Mouse (Mus musculus) Patski (cell line): ENCODE results near the gene Fam169b. TPM values are rescaled to one million over a fixed set of nuclear protein-coding genes. Genes with fewer than 3 reads are reported as not detected.

Experiments used
- ATAC-seq: fragments of 100-300 bp; one replicate; pipeline ENCODE4 v1.8.0; 2021
- CTCF ChIA-PET: fragments of 350-600 bp; sonication (Branson Sonifier 250); formaldehyde crosslinking; loops from one replicate; lab custom pipeline; 2022; ENCODE audit warnings: inconsistent platforms; lab: Charles Lee
- POLR2A ChIA-PET: fragments of 350-600 bp; sonication (Branson Sonifier 250); formaldehyde crosslinking; loops from one replicate; lab custom pipeline; 2022; ENCODE audit warnings: antibody characterized with exemption, inconsistent platforms; lab: Charles Lee
- DNase-seq: peaks from one replicate; pipeline ENCODE4 v3.0.0-alpha.2; 2011; ENCODE audit warnings: low read depth, low spot score
- H3K27me3 ChIP-seq: fragments of 371-371 bp; one replicate; pipeline ENCODE4 v1.5.1; 2021
- CTCF ChIP-seq: fragments of 100-300 bp; IDR thresholded peaks from one replicate; pipeline ENCODE4 v1.5.1; 2021
- in situ Hi-C: fragments of 300-500 bp; cut with MboI; formaldehyde crosslinking; loops from 3 replicates; pipeline ENCODE4 v1.11.1; 2018; ENCODE audit warnings: low pct_unique_long_range_greater_than_20kb, mixed read lengths
- polyA plus RNA-seq: library from polyadenylated mRNA; unstranded; gene quantifications from one replicate; pipeline ENCODE4 v1.2.3, GENCODE M21; 2021

Fam169b gene
- polyA plus RNA-seq, 1 experiment from 2014 or later, result 0.40 TPM

GRCm38 (mm10) chr7:68332799-68333198 lies 59.2 kb downstream of the Fam169b start:
- ATAC-seq (no peak), DNase-seq (no peak)
- no peaks in the 10 kb centered on the region for H3K27me3 ChIP-seq
- in situ Hi-C loops, result no loop called here
- ChIA-PET CTCF (interaction anchor here (1.2 to 1.3 kb wide), 2 partner anchors 13 to 24 kb away, joined by 3 to 4 read pairs; no protein-coding TSS in a partner anchor), POLR2A (no interaction called here)
- TF ChIP-seq CTCF, result no peak

- ATAC-seq, result no peak
- no peak for TF ChIP-seq CTCF
- in situ Hi-C loops, result no loop called here
- no peak for DNase-seq
- ChIA-PET CTCF (no interaction called here), POLR2A (no interaction called here)
- no peaks in the 10 kb centered on the region for H3K27me3 ChIP-seq
Measured at GRCm38 (mm10) chr7:68337080-68337781, 63.6 kb downstream of the Fam169b start.

GRCm38 (mm10) chr7:68338680-68339079 lies 65.0 kb downstream of the Fam169b start:
- DNase-seq, result no peak
- ChIA-PET CTCF (no interaction called here), POLR2A (no interaction called here)

GRCm38 (mm10) chr7:68344561-68344960 lies 70.9 kb downstream of the Fam169b start:
- no peak for TF ChIP-seq CTCF
- no peak for DNase-seq
- POLR2A ChIA-PET, result no interaction called here
- CTCF ChIA-PET, result no interaction called here
- H3K27me3 ChIP-seq, result no peaks in the 10 kb centered on the region
- in situ Hi-C loops, result no loop called here
- ATAC-seq, result no peak

More at GRCm38 (mm10) chr7:68338680-68339079, 65.0 kb downstream of the Fam169b start:
- no peak for ATAC-seq
- in situ Hi-C loops, result no loop called here
- no peaks in the 10 kb centered on the region for H3K27me3 ChIP-seq
- no peak for TF ChIP-seq CTCF

GRCm38 (mm10) chr7:68345963-68346362 lies 72.3 kb downstream of the Fam169b start:
- ATAC-seq (no peak), DNase-seq (no peak)
- no peak for TF ChIP-seq CTCF
- in situ Hi-C loops, result no loop called here
- POLR2A ChIA-PET, result no interaction called here
- CTCF ChIA-PET, result interaction anchor here (1.2 kb wide), 1 partner anchor 24 kb away, joined by 4 read pairs; no protein-coding TSS in a partner anchor
- no peaks in the 10 kb centered on the region for H3K27me3 ChIP-seq

GRCm38 (mm10) chr7:68355325-68356076 lies 81.9 kb downstream of the Fam169b start:
- no peaks in the 10 kb centered on the region for H3K27me3 ChIP-seq
- in situ Hi-C loops, result loop anchor here (5.0 kb wide), 3 partner anchors 43 to 563 kb away; no protein-coding TSS in a partner anchor
- ChIA-PET POLR2A (interaction anchor here (0.5 to 1.3 kb wide), 5 partner anchors 29 to 584 kb away, joined by 3 to 6 read pairs (median 3); no protein-coding TSS in a partner anchor), CTCF (interaction anchor here (1.1 to 2.5 kb wide), 4 partner anchors 35 to 567 kb away, joined by 3 to 9 read pairs (median 7); no protein-coding TSS in a partner anchor)
- no peak for TF ChIP-seq CTCF
- ATAC-seq, result peak; percentile 46
- peak; percentile 9 for DNase-seq

- DNase-seq, result peak; percentile 33
- peak; percentile 29 for ATAC-seq
- in situ Hi-C loops, result loop anchor here (5.0 kb wide), 3 partner anchors 45 to 565 kb away; no protein-coding TSS in a partner anchor
- ChIA-PET CTCF (interaction anchor here (0.6 to 2.5 kb wide), 6 partner anchors 9 to 572 kb away, joined by 3 to 9 read pairs (median 3); no protein-coding TSS in a partner anchor), POLR2A (no interaction called here)
- no peaks in the 10 kb centered on the region for H3K27me3 ChIP-seq
- peak; percentile 96 for TF ChIP-seq CTCF
Measured at GRCm38 (mm10) chr7:68357407-68357806, 83.8 kb downstream of the Fam169b start.

DNA sequence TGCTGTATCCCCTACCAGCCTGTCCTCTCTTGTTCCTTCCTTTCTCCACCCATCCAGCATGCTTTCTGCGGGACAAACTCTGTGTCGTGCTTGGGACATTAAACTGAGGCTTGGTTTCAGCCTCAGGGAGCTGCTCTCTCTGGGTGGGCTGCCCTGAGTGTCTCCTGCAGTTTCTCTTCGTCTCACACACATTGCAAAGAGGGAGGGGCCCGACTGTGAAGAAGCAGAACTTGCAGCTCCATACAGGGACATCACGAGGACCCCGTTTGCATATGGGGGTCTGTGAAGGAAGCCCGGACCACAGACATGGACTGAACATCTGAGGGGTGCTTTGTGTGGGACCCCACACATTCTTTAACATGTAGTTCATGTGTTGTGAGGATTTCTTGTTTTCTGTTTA lies 89.0 kb downstream of the Fam169b start:
- CTCF ChIA-PET, result no interaction called here
- POLR2A ChIA-PET, result no interaction called here
- DNase-seq, result no peak
- in situ Hi-C loops, result no loop called here
- H3K27me3 ChIP-seq, result no peaks in the 10 kb centered on the region
- no peak for ATAC-seq
- TF ChIP-seq CTCF, result no peak

- DNase-seq (no peak), ATAC-seq (no peak)
- TF ChIP-seq CTCF, result no peak
- no peaks in the 10 kb centered on the region for H3K27me3 ChIP-seq
- in situ Hi-C loops, result no loop called here
- CTCF ChIA-PET, result no interaction called here
- POLR2A ChIA-PET, result no interaction called here
Measured at GRCm38 (mm10) chr7:68365711-68366110, 92.1 kb downstream of the Fam169b start.

GRCm38 (mm10) chr7:68368948-68369347 lies 95.3 kb downstream of the Fam169b start:
- H3K27me3 ChIP-seq, result peaks cover 7% of the 10 kb centered on the region
- DNase-seq (no peak), ATAC-seq (no peak)
- ChIA-PET POLR2A (no interaction called here), CTCF (interaction anchor here (1.3 to 1.5 kb wide), 2 partner anchors 23 to 455 kb away, joined by 3 to 4 read pairs; no protein-coding TSS in a partner anchor)
- no peak for TF ChIP-seq CTCF
- in situ Hi-C loops, result no loop called here
